Mouse (Mus musculus) heart, embryonic 14.5 days (tissue): ENCODE measurements around the gene Thumpd2. TPM values are rescaled to one million over a fixed set of nuclear protein-coding genes. Genes with fewer than 3 reads are reported as not detected.

Experiments
- ATAC-seq: fragments of 200-750 bp; cut with Nextera tagmentation; 2 replicates; pipeline ENCODE4 v1.8.0; 2017; ENCODE audit warnings: low read depth, moderate TSS enrichment; ENCODE audit not compliant: insufficient number of reproducible peaks, insufficient read depth, low FRiP score
- H3K27ac ChIP-seq, 2 experiments: fragments of 200-500 bp in 1 of 2; fragments of 300-500 bp in 1 of 2; sonication (generic) in 1 of 2; replicated peaks in 1 of 2; 2 replicates each; pipeline ENCODE4 v1.5.1; 2012 to 2014; ENCODE audit warnings: low read depth in 2 of 2, low read length in 2 of 2, control low read depth in 1 of 2, mild to moderate bottlenecking in 1 of 2, mixed read lengths in 1 of 2; ENCODE audit not compliant: control insufficient read depth in 1 of 2, insufficient read depth in 1 of 2
- H3K27me3 ChIP-seq: fragments of 300-500 bp; sonication (generic); 2 replicates; pipeline ENCODE4 v1.6.1; 2014; ENCODE audit warnings: mild to moderate bottlenecking, low read length, control low read depth; ENCODE audit not compliant: control insufficient read depth, insufficient read depth
- H3K36me3 ChIP-seq: fragments of 300-500 bp; sonication (generic); 2 replicates; pipeline ENCODE4 v1.6.1; 2014; ENCODE audit warnings: mild to moderate bottlenecking, control low read depth, low read length, mixed read lengths; ENCODE audit not compliant: control insufficient read depth, insufficient read depth
- H3K4me1 ChIP-seq, 2 experiments: fragments of 200-500 bp in 1 of 2; fragments of 300-500 bp in 1 of 2; sonication (generic) in 1 of 2; 2 replicates each; pipeline ENCODE4 v1.6.1; 2012 to 2014; ENCODE audit warnings: low read length in 2 of 2, control low read depth in 1 of 2, mixed read lengths in 1 of 2; ENCODE audit not compliant: control insufficient read depth in 2 of 2, insufficient read depth in 2 of 2
- H3K4me2 ChIP-seq: fragments of 300-500 bp; sonication (generic); 2 replicates; pipeline ENCODE4 v1.6.1; 2014; ENCODE audit warnings: mild to moderate bottlenecking, low read length
- H3K4me3 ChIP-seq, 2 experiments: fragments of 200-500 bp in 1 of 2; fragments of 300-500 bp in 1 of 2; sonication (generic) in 1 of 2; 2 replicates each; pipeline ENCODE4 v1.5.1; 2012 to 2014; ENCODE audit warnings: low read length in 2 of 2, mild to moderate bottlenecking in 2 of 2, control low read depth in 1 of 2, low read depth in 1 of 2, moderate library complexity in 1 of 2; ENCODE audit not compliant: control insufficient read depth in 1 of 2, insufficient read depth in 1 of 2
- H3K9ac ChIP-seq: fragments of 300-500 bp; sonication (generic); 2 replicates; pipeline ENCODE4 v1.6.1; 2014; ENCODE audit warnings: mild to moderate bottlenecking, low read length
- H3K9me3 ChIP-seq: fragments of 300-500 bp; sonication (generic); 2 replicates; pipeline ENCODE4 v1.6.1; 2016; ENCODE audit warnings: low read length, control low read depth; ENCODE audit not compliant: control insufficient read depth
- WGBS: fragments of 180-500 bp; shearing (Covaris S2); extraction: QIAGEN DNeasy Blood & Tissue Kit; methylation state at CpG from one replicate; pipeline ENCODE4 v1.1.7; 2014; 5-methylcytosine and 5-hydroxymethylcytosine counted together
- polyA plus RNA-seq: library from polyadenylated mRNA; unstranded; fragments of >200 nt; fragmentation: Nextera tagmentation; extraction: Ambion mirVana; gene quantifications from 2 replicates; pipeline ENCODE4 v1.2.1, GENCODE M21; 2014

The Thumpd2 gene
- polyA plus RNA-seq, 1 experiment from 2014 or later = 11.3 TPM

DNA sequence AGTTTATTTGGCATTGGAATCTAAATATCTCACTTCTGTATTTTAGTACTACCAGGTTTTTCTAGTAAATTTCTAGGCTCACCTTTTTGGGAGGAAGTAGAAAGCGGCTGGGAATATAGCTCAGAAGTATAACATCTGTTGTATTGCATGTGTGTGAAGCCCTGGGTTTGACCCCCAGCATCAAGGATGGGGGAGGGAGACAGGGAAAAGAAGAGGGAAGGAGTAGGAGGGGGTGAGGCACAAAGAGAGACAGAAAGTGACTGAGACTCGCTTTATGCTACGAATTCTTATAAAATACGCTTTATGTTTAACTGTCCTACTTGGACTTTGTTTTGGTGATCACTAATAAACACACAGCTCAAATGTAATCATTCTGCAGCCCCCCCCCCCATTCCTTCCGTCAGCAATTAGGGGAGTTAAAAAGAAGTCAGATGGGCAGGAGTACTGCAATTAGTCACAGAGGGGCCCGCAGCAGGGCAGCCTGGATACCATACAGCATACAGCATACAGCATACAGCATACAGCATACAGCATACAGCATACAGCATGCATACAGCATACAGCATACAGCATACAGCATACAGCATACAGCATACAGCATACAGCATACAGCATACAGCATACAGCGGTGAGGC, 16.8 kb downstream of the Thumpd2 start:
- ATAC-seq = no peak
- H3K27me3 ChIP-seq = no peaks in the 10 kb centered on the region
- 89% methylated on average over 7 of the region's 7 CpGs for WGBS

DNA sequence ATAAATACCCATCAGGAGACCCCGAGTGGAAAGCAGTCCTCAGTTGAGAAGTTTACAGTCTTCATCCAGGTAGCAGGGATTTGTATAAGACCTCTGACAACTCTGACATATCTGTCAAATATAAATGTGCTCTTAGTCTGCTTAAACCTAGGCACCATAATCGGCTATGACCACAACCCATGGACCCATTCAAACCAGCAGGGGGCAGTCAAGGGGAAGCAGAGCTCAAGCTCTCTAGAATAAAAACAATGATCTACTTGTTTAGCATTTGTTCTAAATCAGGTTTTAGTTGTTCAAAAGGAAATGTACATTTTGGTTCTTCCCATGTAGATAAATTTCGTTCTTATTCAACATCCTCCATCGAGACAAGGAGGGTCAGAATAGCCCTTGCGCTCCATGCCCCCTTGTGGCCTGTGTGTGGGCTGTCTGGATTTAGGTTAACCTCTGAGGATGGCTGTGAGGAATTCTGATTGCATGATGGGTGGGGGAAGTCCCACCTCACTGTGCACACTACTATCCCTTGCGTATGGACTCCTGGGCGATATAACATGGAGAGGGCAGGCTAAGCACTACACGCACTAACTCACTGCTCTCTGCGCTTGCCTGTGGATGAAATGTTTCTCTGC, 19.2 kb downstream of the Thumpd2 start:
- peaks cover 46% of the 10 kb centered on the region for H3K36me3 ChIP-seq
- no peak overlapping the region for H3K4me2 ChIP-seq
- H3K9me3 ChIP-seq = no peaks in the 10 kb centered on the region
- no peak overlapping the region for H3K9ac ChIP-seq
- H3K27ac ChIP-seq = no peak overlapping the region
- H3K27me3 ChIP-seq = no peaks in the 10 kb centered on the region
- no peak overlapping the region for H3K4me3 ChIP-seq
- peaks cover 9 to 11% of the 10 kb centered on the region in 2 experiments; a peak in 3 of 4 replicates for H3K4me1 ChIP-seq
- ATAC-seq = no peak
- WGBS = 84% methylated on average over 9 of the region's 9 CpGs

More for the DNA sequence above, 16.8 kb downstream of the Thumpd2 start:
- no peaks in the 10 kb centered on the region for H3K9me3 ChIP-seq
- no peak overlapping the region for H3K9ac ChIP-seq
- H3K36me3 ChIP-seq = peaks cover 51% of the 10 kb centered on the region
- H3K4me1 ChIP-seq = no peaks in the 10 kb centered on the region
- no peak overlapping the region for H3K4me2 ChIP-seq
- H3K27ac ChIP-seq = no peak overlapping the region
- no peak overlapping the region for H3K4me3 ChIP-seq

DNA sequence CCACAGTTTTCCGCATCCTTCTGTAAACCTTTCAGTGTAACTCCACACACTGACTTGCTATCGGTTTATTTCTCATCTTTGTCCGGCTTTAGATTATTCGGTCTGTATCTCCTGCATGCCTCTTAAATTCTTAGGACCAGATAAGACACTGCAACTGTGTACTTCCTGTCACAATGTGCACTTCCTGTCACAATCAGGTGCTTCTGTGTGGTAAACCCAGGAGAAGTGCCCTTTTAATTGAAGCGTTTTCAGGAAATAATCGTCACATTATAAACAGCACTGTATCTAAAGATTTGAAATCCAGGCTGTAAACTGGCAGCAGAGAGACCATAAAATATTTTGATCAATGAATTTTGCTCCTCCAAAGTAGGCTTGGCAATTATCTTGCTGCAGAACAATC, 19.8 kb downstream of the Thumpd2 start:
- ATAC-seq = no peak
- Histone ChIP-seq H3K9me3 (no peaks in the 10 kb centered on the region), H3K4me3 (no peak overlapping the region), H3K36me3 (peaks cover 46% of the 10 kb centered on the region), H3K9ac (no peak overlapping the region), H3K27me3 (no peaks in the 10 kb centered on the region), H3K4me2 (no peak overlapping the region), H3K4me1 (peaks cover 9 to 11% of the 10 kb centered on the region in 2 experiments; a peak in 3 of 4 replicates), H3K27ac (no peak overlapping the region)
- 80% methylated on average over 6 of the region's 6 CpGs for WGBS

DNA sequence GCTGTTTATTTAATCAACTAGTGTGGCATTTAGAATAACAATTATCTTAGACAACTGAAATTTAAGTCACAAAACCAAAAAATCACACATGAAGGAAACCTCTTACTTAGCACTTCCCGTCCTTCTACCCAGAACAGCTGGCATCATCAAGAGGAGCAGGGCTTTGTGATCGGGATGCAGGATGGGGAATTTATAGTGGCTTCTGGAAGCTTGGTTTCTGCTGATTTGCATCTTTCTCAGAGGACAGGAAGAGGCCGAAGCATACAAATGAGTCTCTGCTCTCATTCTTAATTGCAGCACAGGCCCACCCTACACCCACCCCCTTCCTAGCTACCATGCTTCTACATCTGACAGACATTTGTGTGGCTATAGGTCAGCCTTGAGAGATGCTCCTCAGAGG, 20.5 kb downstream of the Thumpd2 start:
- 92% methylated on average over 3 of the region's 3 CpGs for WGBS
- no peak for ATAC-seq

DNA sequence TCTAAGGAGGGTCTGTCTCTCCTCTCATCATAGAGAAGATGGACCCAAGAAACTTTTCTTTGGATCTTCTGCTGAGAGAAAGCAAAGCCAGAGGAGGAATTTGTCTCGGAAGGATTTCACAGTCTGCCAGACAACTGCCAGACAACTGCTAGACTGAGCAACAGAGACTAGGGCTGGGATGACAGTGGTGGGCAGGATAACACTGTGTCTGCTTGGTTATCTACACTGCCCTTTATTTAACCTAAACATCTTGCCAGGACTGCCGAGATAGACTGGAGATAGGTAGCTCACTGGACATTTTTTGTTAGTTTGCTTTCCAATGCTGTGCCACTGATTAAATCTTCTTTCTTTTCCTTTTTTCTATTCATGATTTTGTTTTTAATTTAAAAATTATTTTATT, 23.2 kb downstream of the Thumpd2 start:
- no peaks in the 10 kb centered on the region for H3K27me3 ChIP-seq
- peak overlapping the region in 1 of 2 experiments; percentile 46; a peak in 1 of 4 replicates for H3K27ac ChIP-seq
- peaks cover 9 to 11% of the 10 kb centered on the region in 2 experiments; a peak in 3 of 4 replicates for H3K4me1 ChIP-seq
- H3K36me3 ChIP-seq = peaks cover 60% of the 10 kb centered on the region
- no peak overlapping the region for H3K9ac ChIP-seq
- 49% methylated on average over 2 of the region's 2 CpGs for WGBS
- no peaks in the 10 kb centered on the region for H3K9me3 ChIP-seq
- ATAC-seq = no peak
- no peak overlapping the region for H3K4me3 ChIP-seq
- no peak overlapping the region for H3K4me2 ChIP-seq

More for the DNA sequence above, 20.5 kb downstream of the Thumpd2 start:
- peaks cover 9 to 11% of the 10 kb centered on the region in 2 experiments; a peak in 3 of 4 replicates for H3K4me1 ChIP-seq
- H3K4me3 ChIP-seq = no peak overlapping the region
- H3K9me3 ChIP-seq = no peaks in the 10 kb centered on the region
- no peak overlapping the region for H3K27ac ChIP-seq
- H3K27me3 ChIP-seq = no peaks in the 10 kb centered on the region
- no peak overlapping the region for H3K4me2 ChIP-seq
- peaks cover 46% of the 10 kb centered on the region for H3K36me3 ChIP-seq
- H3K9ac ChIP-seq = no peak overlapping the region

DNA sequence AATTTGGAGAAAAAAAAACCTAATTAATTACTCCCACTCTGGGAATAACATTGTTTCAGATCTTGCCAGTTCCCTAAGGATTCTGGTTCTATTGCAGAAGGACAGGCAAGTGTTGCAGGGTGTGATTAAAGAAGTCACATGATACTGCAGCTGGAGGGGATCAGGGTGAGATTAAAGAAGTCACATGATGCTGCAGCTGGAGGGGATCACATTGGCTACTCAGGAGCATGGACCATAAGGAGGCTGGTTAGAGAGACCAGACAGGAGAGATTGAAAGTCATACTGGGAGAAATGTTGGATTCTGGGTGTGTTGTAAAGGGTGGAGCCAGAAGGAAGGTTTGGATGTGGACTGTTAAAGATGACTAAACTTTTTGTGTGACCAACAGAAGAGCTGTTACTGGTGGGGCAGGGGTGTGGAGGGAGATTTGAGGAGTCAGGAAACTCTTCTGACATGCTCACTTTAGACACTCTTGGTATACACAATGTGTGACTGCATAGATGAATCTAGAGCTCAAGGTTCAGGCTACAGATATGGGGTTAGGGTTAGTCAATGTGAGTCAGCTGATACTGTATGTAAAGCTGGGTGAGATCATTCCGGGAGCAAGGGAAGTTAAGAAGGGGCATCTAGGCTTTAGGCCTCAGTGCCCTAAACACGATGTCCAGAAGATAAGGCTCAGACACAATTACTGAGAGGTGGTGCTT, 26.0 kb downstream of the Thumpd2 start:
- Histone ChIP-seq H3K4me1 (peaks cover 9 to 11% of the 10 kb centered on the region in 2 experiments; a peak in 3 of 4 replicates), H3K27me3 (no peaks in the 10 kb centered on the region), H3K27ac (no peak overlapping the region), H3K36me3 (peaks cover 77% of the 10 kb centered on the region), H3K4me3 (no peak overlapping the region), H3K4me2 (no peak overlapping the region), H3K9me3 (no peaks in the 10 kb centered on the region), H3K9ac (no peak overlapping the region)
- ATAC-seq = no peak
- 56% methylated on average over 2 of the region's 2 CpGs for WGBS

DNA sequence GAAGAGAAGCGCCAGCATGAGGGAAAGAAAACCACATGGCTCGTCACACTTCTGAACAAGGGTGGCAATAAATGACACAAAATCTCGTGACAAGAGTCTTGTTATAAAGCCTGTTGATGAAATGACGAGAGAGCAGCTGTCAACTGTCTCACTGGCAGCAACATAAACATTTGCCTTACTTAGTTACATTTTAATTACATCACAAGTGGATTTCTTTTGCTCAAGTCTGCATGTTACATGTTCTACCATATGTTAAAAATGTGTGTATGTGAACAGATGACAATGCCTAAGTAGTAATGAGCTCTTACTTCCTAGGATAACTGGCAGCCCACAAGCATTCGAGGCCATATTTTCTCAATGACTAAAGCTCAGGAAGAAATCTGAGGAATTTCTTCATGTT, 29.5 kb downstream of the Thumpd2 start:
- H3K9ac ChIP-seq = no peak overlapping the region
- WGBS = 70% methylated on average over 5 of the region's 5 CpGs
- peaks cover 68% of the 10 kb centered on the region for H3K36me3 ChIP-seq
- H3K27me3 ChIP-seq = no peaks in the 10 kb centered on the region
- no peak for ATAC-seq
- H3K9me3 ChIP-seq = no peaks in the 10 kb centered on the region
- no peak overlapping the region for H3K27ac ChIP-seq
- H3K4me3 ChIP-seq = no peak overlapping the region
- no peak overlapping the region for H3K4me2 ChIP-seq
- H3K4me1 ChIP-seq = no peaks in the 10 kb centered on the region
